Mouse (Mus musculus): Measurements from ENCODE around the gene Gm8994. TPM values are rescaled to one million over a fixed set of nuclear protein-coding genes. Genes with fewer than 3 reads are reported as not detected.
A peak's percentile ranks its signal among the peaks of the same experiment; 100 is the strongest.

The Gm8994 gene
- polyA plus RNA-seq, 2 experiments = 0.02 TPM; not detected in 1

DNA sequence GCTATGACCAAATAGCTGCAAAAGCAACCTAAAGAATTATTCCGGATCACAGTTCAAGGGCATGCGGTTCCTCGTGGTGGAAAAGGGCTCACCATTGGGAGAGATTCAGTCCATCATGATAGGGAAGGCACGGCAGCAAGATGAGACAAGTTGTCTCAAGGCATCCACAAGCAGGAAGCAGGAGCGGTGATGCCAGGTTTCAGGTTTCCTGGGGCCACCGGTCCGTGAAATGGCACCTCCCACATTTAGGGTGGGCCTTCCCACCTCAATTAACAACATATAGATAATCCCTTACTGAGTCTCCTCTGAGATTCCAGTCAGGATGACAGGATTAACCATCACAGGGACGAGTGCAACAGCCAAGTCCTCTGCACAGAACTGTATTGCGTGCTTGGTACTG is 20.3 kb downstream of the Gm8994 start:
- no peak for DNase-seq (ENCODE audit: low read depth in 3 of 3, low spot score in 3 of 3)

DNA sequence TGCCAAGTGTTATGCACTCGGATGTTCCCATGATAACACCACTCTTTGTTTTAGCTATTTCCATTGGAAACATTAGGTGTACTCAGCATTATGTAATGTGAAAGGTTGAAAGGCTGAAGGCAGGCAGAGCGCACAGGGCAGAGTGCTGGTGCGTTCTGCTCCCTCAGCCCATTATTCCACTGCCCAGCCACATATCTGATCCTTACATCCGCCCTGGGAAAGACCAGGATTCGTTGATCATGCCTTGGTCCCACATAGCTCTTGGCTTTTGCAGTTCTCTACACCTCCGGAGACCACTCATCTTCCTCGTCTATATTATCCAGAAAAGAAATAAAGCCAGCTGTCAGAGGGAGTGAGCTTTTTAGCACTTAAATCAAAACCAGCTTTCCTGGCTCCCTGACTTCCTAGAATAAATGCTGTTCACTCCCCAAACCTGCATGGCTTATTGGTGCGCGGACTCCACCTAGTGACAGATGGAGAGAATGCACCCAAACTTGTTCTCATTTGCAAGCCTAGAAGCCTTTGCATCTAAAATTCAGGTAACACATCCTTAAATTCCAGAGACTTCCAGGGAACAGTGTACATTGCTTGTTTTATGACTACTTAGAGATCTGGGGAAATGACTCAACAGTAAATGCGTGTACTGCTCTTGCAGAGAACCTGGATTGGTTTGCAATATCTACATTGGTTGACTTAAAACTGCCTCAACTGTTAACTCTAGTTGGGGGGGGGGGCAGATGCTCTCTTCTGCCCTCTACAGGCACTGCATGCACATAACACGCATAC is 26.3 kb downstream of the Gm8994 start:
- TF ChIP-seq EP300 (IDR thresholded peaks at IDR 0.05; ENCODE audit: low read depth) = no peak
- peak; percentile 56 for TF ChIP-seq CTCF (IDR thresholded peaks at IDR 0.05; ENCODE audit: low read depth)

More for the DNA sequence above, 20.3 kb downstream of the Gm8994 start:
- no peak overlapping the region for H3K9ac ChIP-seq (replicated peaks)
- no peaks in the 10 kb centered on the region for H3K9me3 ChIP-seq (ENCODE audit: control insufficient read depth, low read length)
- 41% methylated on average over 9 of the region's 9 CpGs for WGBS (ENCODE audit: insufficient replicate concordance)
- H3K27me3 ChIP-seq (ENCODE audit: control insufficient read depth, insufficient read depth, low read length) = no peaks in the 10 kb centered on the region
- no peaks in the 10 kb centered on the region for H3K36me3 ChIP-seq (replicated peaks; ENCODE audit: control insufficient read depth, insufficient read depth, low read depth)
- H3K4me3 ChIP-seq (ENCODE audit: insufficient read depth in 1 of 2, low read depth in 2 of 2, low read length in 2 of 2) = no peak overlapping the region
- H3K4me2 ChIP-seq (ENCODE audit: low read depth) = no peak overlapping the region
- no peak overlapping the region for H3K27ac ChIP-seq
- TF ChIP-seq CTCF (IDR thresholded peaks at IDR 0.05; ENCODE audit: low read depth) (no peak), EP300 (IDR thresholded peaks at IDR 0.05; ENCODE audit: low read depth) (no peak)
- H3K4me1 ChIP-seq (replicated peaks; ENCODE audit: control insufficient read depth in 2 of 2, insufficient read depth in 2 of 2, low read length in 1 of 2) = no peaks in the 10 kb centered on the region
- no peak for ATAC-seq (ENCODE audit: insufficient read depth)

DNA sequence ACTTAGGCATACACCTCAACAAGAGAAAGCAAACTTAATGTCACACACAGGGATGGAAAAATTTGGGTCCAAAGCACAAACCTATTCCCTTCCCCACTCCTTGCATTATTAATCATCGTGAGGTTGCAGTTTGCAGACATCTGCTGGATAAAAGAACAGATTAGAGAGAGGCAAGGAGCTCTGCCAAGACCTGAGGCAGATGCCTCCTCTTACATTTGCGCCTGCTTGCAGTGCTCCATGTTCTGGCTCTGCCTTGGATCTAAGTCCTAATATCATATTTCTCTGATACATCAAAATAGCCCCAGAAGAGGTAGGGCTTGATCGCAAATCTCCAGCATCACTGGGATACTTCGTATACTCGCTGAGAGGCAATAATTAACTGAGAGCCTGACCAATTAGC is 31.1 kb downstream of the Gm8994 start:
- no peak for ATAC-seq (ENCODE audit: insufficient read depth)
- H3K27me3 ChIP-seq (ENCODE audit: control insufficient read depth, insufficient read depth, low read length) = no peaks in the 10 kb centered on the region
- TF ChIP-seq EP300 (IDR thresholded peaks at IDR 0.05; ENCODE audit: low read depth) (no peak), CTCF (IDR thresholded peaks at IDR 0.05; ENCODE audit: low read depth) (no peak)
- no peaks in the 10 kb centered on the region for H3K9me3 ChIP-seq (ENCODE audit: control insufficient read depth, low read length)
- no peak for DNase-seq (ENCODE audit: low read depth in 3 of 3, low spot score in 3 of 3)
- no peak overlapping the region for H3K4me2 ChIP-seq (ENCODE audit: low read depth)
- H3K4me1 ChIP-seq (replicated peaks; ENCODE audit: control insufficient read depth in 2 of 2, insufficient read depth in 2 of 2, low read length in 1 of 2) = no peaks in the 10 kb centered on the region
- no peak overlapping the region for H3K27ac ChIP-seq
- H3K4me3 ChIP-seq (ENCODE audit: insufficient read depth in 1 of 2, low read depth in 2 of 2, low read length in 2 of 2) = no peak overlapping the region
- H3K9ac ChIP-seq (replicated peaks) = no peak overlapping the region
- no peaks in the 10 kb centered on the region for H3K36me3 ChIP-seq (replicated peaks; ENCODE audit: control insufficient read depth, insufficient read depth, low read depth)
- 63% methylated on average over 5 of the region's 5 CpGs for WGBS (ENCODE audit: insufficient replicate concordance)

More for the DNA sequence above, 26.3 kb downstream of the Gm8994 start:
- Histone ChIP-seq H3K27ac (no peak overlapping the region), H3K4me2 (ENCODE audit: low read depth) (no peak overlapping the region), H3K36me3 (replicated peaks; ENCODE audit: control insufficient read depth, insufficient read depth, low read depth) (no peaks in the 10 kb centered on the region), H3K27me3 (ENCODE audit: control insufficient read depth, insufficient read depth, low read length) (no peaks in the 10 kb centered on the region), H3K9ac (replicated peaks) (no peak overlapping the region), H3K4me1 (replicated peaks; ENCODE audit: control insufficient read depth in 2 of 2, insufficient read depth in 2 of 2, low read length in 1 of 2) (no peaks in the 10 kb centered on the region), H3K9me3 (ENCODE audit: control insufficient read depth, low read length) (no peaks in the 10 kb centered on the region), H3K4me3 (ENCODE audit: insufficient read depth in 1 of 2, low read depth in 2 of 2, low read length in 2 of 2) (no peak overlapping the region)
- 34% methylated on average over 11 of the region's 11 CpGs for WGBS (ENCODE audit: insufficient replicate concordance)
- ATAC-seq (ENCODE audit: insufficient read depth) (no peak), DNase-seq (ENCODE audit: low read depth in 3 of 3, low spot score in 3 of 3) (peak; percentile 1 to 7 (median 4))

DNA sequence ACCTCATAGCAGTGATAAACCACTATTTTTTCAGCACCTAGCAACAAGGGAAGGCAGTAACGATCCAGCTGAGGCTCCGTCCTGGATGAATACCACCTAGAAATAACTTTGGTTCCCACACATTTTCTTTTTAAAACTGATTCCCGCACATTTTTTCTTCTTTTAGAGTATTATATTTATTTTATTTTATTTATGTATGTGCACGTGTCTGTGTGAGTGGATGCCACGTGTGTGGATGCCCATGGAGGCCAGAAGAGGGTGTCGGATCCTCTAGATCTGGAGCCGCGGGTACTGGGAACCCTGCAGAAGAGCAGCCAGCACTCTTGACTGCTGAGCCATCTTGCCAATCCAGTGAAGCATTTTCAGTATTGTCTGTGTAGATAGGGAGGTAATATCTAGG is 36.0 kb downstream of the Gm8994 start:
- Histone ChIP-seq H3K4me2 (ENCODE audit: low read depth) (no peak overlapping the region), H3K27me3 (ENCODE audit: control insufficient read depth, insufficient read depth, low read length) (no peaks in the 10 kb centered on the region), H3K4me3 (ENCODE audit: insufficient read depth in 1 of 2, low read depth in 2 of 2, low read length in 2 of 2) (no peak overlapping the region), H3K4me1 (replicated peaks; ENCODE audit: control insufficient read depth in 2 of 2, insufficient read depth in 2 of 2, low read length in 1 of 2) (no peaks in the 10 kb centered on the region), H3K27ac (no peak overlapping the region), H3K9me3 (ENCODE audit: control insufficient read depth, low read length) (no peaks in the 10 kb centered on the region), H3K9ac (replicated peaks) (no peak overlapping the region), H3K36me3 (replicated peaks; ENCODE audit: control insufficient read depth, insufficient read depth, low read depth) (no peaks in the 10 kb centered on the region)
- WGBS (ENCODE audit: insufficient replicate concordance) = 68% methylated on average over 8 of the region's 8 CpGs
- TF ChIP-seq CTCF (IDR thresholded peaks at IDR 0.05; ENCODE audit: low read depth) (no peak), EP300 (IDR thresholded peaks at IDR 0.05; ENCODE audit: low read depth) (no peak)
- DNase-seq (ENCODE audit: low read depth in 3 of 3, low spot score in 3 of 3) (no peak), ATAC-seq (ENCODE audit: insufficient read depth) (no peak)

DNA sequence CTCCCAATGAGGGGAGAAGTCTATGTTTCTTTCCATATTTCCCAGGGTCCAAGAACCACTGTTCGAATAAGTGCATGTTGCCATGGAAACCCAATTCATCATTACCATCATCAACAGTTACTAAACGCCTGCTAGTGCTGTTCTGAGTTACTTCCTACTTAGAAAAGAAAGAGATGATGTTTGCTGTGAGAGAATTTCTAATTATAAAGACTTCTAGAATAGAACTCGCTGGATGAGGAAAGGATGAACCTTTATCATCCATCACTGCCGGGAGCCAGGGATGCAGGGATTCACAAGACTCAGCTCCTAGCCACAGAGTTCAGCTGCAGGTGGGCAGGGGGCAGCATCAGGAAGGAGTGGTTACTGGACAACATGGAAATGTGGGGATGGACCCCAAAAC is 36.7 kb downstream of the Gm8994 start:
- 58% methylated on average over 4 of the region's 4 CpGs for WGBS (ENCODE audit: insufficient replicate concordance)

More for the DNA sequence above, 36.7 kb downstream of the Gm8994 start:
- Histone ChIP-seq H3K27ac (no peak overlapping the region), H3K4me3 (ENCODE audit: insufficient read depth in 1 of 2, low read depth in 2 of 2, low read length in 2 of 2) (no peak overlapping the region), H3K4me2 (ENCODE audit: low read depth) (no peak overlapping the region), H3K27me3 (ENCODE audit: control insufficient read depth, insufficient read depth, low read length) (no peaks in the 10 kb centered on the region), H3K9me3 (ENCODE audit: control insufficient read depth, low read length) (no peaks in the 10 kb centered on the region), H3K36me3 (replicated peaks; ENCODE audit: control insufficient read depth, insufficient read depth, low read depth) (no peaks in the 10 kb centered on the region), H3K4me1 (replicated peaks; ENCODE audit: control insufficient read depth in 2 of 2, insufficient read depth in 2 of 2, low read length in 1 of 2) (no peaks in the 10 kb centered on the region), H3K9ac (replicated peaks) (no peak overlapping the region)
- ATAC-seq (ENCODE audit: insufficient read depth) (no peak), DNase-seq (ENCODE audit: low read depth in 3 of 3, low spot score in 3 of 3) (no peak)
- TF ChIP-seq EP300 (IDR thresholded peaks at IDR 0.05; ENCODE audit: low read depth) (no peak), CTCF (IDR thresholded peaks at IDR 0.05; ENCODE audit: low read depth) (no peak)

Data from liver, embryonic 14.5 days (tissue).